Mouse (Mus musculus): ENCODE measurements around the gene Rad51b.

Rad51b gene

GRCm38 (mm10) chr12:79613846-79614582, 316.9 kb downstream of the Rad51b start:
- DNase-seq (ENCODE audit: low spot score in 2 of 2), result no peak

- DNase-seq (ENCODE audit: low spot score in 2 of 2), result no peak
Measured at GRCm38 (mm10) chr12:79614583-79614953, 317.5 kb downstream of the Rad51b start.

- no peak for DNase-seq (ENCODE audit: low spot score in 2 of 2)
Measured at GRCm38 (mm10) chr12:79615717-79616316, 318.7 kb downstream of the Rad51b start.

- peak; percentile 28 to 33 for DNase-seq (ENCODE audit: low spot score in 2 of 2)
Measured at GRCm38 (mm10) chr12:79619009-79619408, 321.9 kb downstream of the Rad51b start.

GRCm38 (mm10) chr12:79620693-79621092, 323.6 kb downstream of the Rad51b start:
- no peak for DNase-seq (ENCODE audit: low spot score in 2 of 2)

GRCm38 (mm10) chr12:79623308-79623707, 326.2 kb downstream of the Rad51b start:
- DNase-seq (ENCODE audit: low spot score in 2 of 2), result peak; percentile 54

GRCm38 (mm10) chr12:79625699-79626554, 328.8 kb downstream of the Rad51b start:
- peak; percentile 41 to 44 for DNase-seq (ENCODE audit: low spot score in 2 of 2)

GRCm38 (mm10) chr12:79626555-79627080, 329.5 kb downstream of the Rad51b start:
- no peak for DNase-seq (ENCODE audit: low spot score in 2 of 2)

GRCm38 (mm10) chr12:79627351-79628120, 330.5 kb downstream of the Rad51b start:
- peak; percentile 35 to 46 for DNase-seq (ENCODE audit: low spot score in 2 of 2)

- no peak for DNase-seq (ENCODE audit: low spot score in 2 of 2)
Measured at GRCm38 (mm10) chr12:79628121-79628774, 331.2 kb downstream of the Rad51b start.

GRCm38 (mm10) chr12:79629945-79630850, 333.1 kb downstream of the Rad51b start:
- DNase-seq (ENCODE audit: low spot score in 2 of 2), result peak in 1 of 2 experiments; percentile 34

- DNase-seq (ENCODE audit: low spot score in 2 of 2), result peak; percentile 85 to 87
Measured at GRCm38 (mm10) chr12:79633458-79634106, 336.5 kb downstream of the Rad51b start.

GRCm38 (mm10) chr12:79641570-79642285, 344.6 kb downstream of the Rad51b start:
- peak; percentile 31 to 47 for DNase-seq (ENCODE audit: low spot score in 2 of 2)

- peak; percentile 74 to 75 for DNase-seq (ENCODE audit: low spot score in 2 of 2)
Measured at GRCm38 (mm10) chr12:79642715-79643114, 345.6 kb downstream of the Rad51b start.

- no peak for DNase-seq (ENCODE audit: low spot score in 2 of 2)
Measured at GRCm38 (mm10) chr12:79645656-79646055, 348.6 kb downstream of the Rad51b start.

- peak; percentile 95 for DNase-seq (ENCODE audit: low spot score in 2 of 2)
Measured at GRCm38 (mm10) chr12:79646646-79647164, 349.6 kb downstream of the Rad51b start.

GRCm38 (mm10) chr12:79647382-79647781, 350.3 kb downstream of the Rad51b start:
- DNase-seq (ENCODE audit: low spot score in 2 of 2), result no peak

GRCm38 (mm10) chr12:79647976-79648375, 350.9 kb downstream of the Rad51b start:
- DNase-seq (ENCODE audit: low spot score in 2 of 2), result no peak

Measured in spleen, postnatal 36 days (tissue).